Mouse (Mus musculus) heart, postnatal 0 days (tissue): ENCODE results near the gene Ammecr1.

ENCODE experiments used
- CTCF ChIP-seq: IDR thresholded peaks from 2 replicates; pipeline ENCODE4 v1.5.1; 2016; ENCODE audit warnings: antibody characterized with exemption, control low read depth, low read depth
- EP300 ChIP-seq: IDR thresholded peaks from 2 replicates; pipeline ENCODE4 v1.6.1; 2016; ENCODE audit warnings: antibody characterized with exemption, low read depth

- TF ChIP-seq EP300 (no peak), CTCF (no peak)
Measured at GRCm38 (mm10) chrX:143011865-143012264, 45.3 kb upstream of the Ammecr1 start.
